Mouse (Mus musculus) forebrain, embryonic 11.5 days (tissue): Measurements from ENCODE around the gene Samd3. TPM values are rescaled to one million over a fixed set of nuclear protein-coding genes. Genes with fewer than 3 reads are reported as not detected.

ENCODE experiments used
- ATAC-seq: fragments of 200-750 bp; cut with Nextera tagmentation; replicated peaks from 2 replicates; pipeline ENCODE4 v1.8.0; 2017; ENCODE audit warnings: moderate TSS enrichment; ENCODE audit not compliant: low FRiP score
- DNase-seq: peaks from one replicate; pipeline ENCODE4 v3.0.0-alpha.2; 2017; ENCODE audit warnings: low spot score
- H3K27ac ChIP-seq: fragments of 300-500 bp; sonication (generic); 2 replicates; pipeline ENCODE4 v1.5.1; 2014; ENCODE audit warnings: low read depth, low read length
- H3K27me3 ChIP-seq: fragments of 300-500 bp; sonication (generic); 2 replicates; pipeline ENCODE4 v1.6.1; 2014; ENCODE audit warnings: mild to moderate bottlenecking, low read length, mixed read lengths; ENCODE audit not compliant: control insufficient read depth, insufficient read depth
- H3K36me3 ChIP-seq: fragments of 300-500 bp; sonication (generic); 2 replicates; pipeline ENCODE4 v1.6.1; 2014; ENCODE audit warnings: mild to moderate bottlenecking, low read length, moderate library complexity, mixed read lengths; ENCODE audit not compliant: control insufficient read depth, insufficient read depth
- H3K4me1 ChIP-seq: fragments of 300-500 bp; sonication (generic); replicated peaks from 2 replicates; pipeline ENCODE4 v1.6.1; 2014; ENCODE audit warnings: low read length, mixed read lengths; ENCODE audit not compliant: control insufficient read depth, insufficient read depth
- H3K4me2 ChIP-seq: fragments of 300-500 bp; sonication (generic); 2 replicates; pipeline ENCODE4 v1.6.1; 2014; ENCODE audit warnings: low read depth, mild to moderate bottlenecking, low read length, moderate library complexity, mixed read lengths; ENCODE audit not compliant: severe bottlenecking
- H3K4me3 ChIP-seq: fragments of 300-500 bp; sonication (generic); 2 replicates; pipeline ENCODE4 v1.5.1; 2014; ENCODE audit warnings: low read depth, low read length
- H3K9ac ChIP-seq: fragments of 300-500 bp; sonication (generic); 2 replicates; pipeline ENCODE4 v1.6.1; 2014; ENCODE audit warnings: low read length
- H3K9me3 ChIP-seq: fragments of 300-500 bp; sonication (generic); 2 replicates; pipeline ENCODE4 v1.6.1; 2016; ENCODE audit warnings: low read length, mixed read lengths; ENCODE audit not compliant: control insufficient read depth
- WGBS: fragments of 180-500 bp; shearing (Covaris S2); extraction: QIAGEN DNeasy Blood & Tissue Kit; methylation state at CpG from one replicate; pipeline ENCODE4 v1.1.7; 2014; 5-methylcytosine and 5-hydroxymethylcytosine counted together
- polyA plus RNA-seq: library from polyadenylated mRNA; unstranded; fragments of >200 nt; fragmentation: Nextera tagmentation; extraction: Ambion mirVana; gene quantifications from 2 replicates; pipeline ENCODE4 v1.2.1, GENCODE M21; 2014

Gene Samd3
- polyA plus RNA-seq, 1 experiment from 2014 or later: 22.5 TPM

- Histone ChIP-seq H3K4me3 (no peak overlapping the region), H3K27ac (no peak overlapping the region), H3K36me3 (no peaks in the 10 kb centered on the region), H3K9me3 (no peaks in the 10 kb centered on the region), H3K27me3 (no peaks in the 10 kb centered on the region), H3K4me2 (no peak overlapping the region), H3K4me1 (no peaks in the 10 kb centered on the region), H3K9ac (no peak overlapping the region)
- 89% methylated on average over 3 of the region's 3 CpGs for WGBS
- ATAC-seq (no peak), DNase-seq (no peak)
Measured at GRCm38 (mm10) chr10:26232071-26232653, 2.7 kb downstream of the Samd3 start.

- WGBS: 57% methylated on average over 4 of the region's 4 CpGs
Measured at GRCm38 (mm10) chr10:26238559-26238958, 9.1 kb downstream of the Samd3 start.

GRCm38 (mm10) chr10:26239090-26239489 lies 9.6 kb downstream of the Samd3 start:
- Histone ChIP-seq H3K36me3 (no peaks in the 10 kb centered on the region), H3K9ac (no peak overlapping the region), H3K9me3 (no peaks in the 10 kb centered on the region), H3K27me3 (no peaks in the 10 kb centered on the region), H3K4me3 (no peak overlapping the region), H3K4me2 (no peak overlapping the region), H3K4me1 (no peaks in the 10 kb centered on the region), H3K27ac (no peak overlapping the region)
- DNase-seq (no peak), ATAC-seq (no peak)
- 78% methylated on average over 1 of the region's 1 CpGs for WGBS

More at GRCm38 (mm10) chr10:26238559-26238958, 9.1 kb downstream of the Samd3 start:
- H3K9ac ChIP-seq: no peak overlapping the region
- H3K4me3 ChIP-seq: no peak overlapping the region
- no peaks in the 10 kb centered on the region for H3K27me3 ChIP-seq
- ATAC-seq (no peak), DNase-seq (no peak)
- H3K36me3 ChIP-seq: no peaks in the 10 kb centered on the region
- H3K27ac ChIP-seq: no peak overlapping the region
- H3K4me2 ChIP-seq: no peak overlapping the region
- H3K9me3 ChIP-seq: no peaks in the 10 kb centered on the region
- no peaks in the 10 kb centered on the region for H3K4me1 ChIP-seq

- Histone ChIP-seq H3K4me2 (no peak overlapping the region), H3K4me3 (no peak overlapping the region), H3K27ac (no peak overlapping the region), H3K36me3 (no peaks in the 10 kb centered on the region), H3K27me3 (no peaks in the 10 kb centered on the region), H3K9ac (no peak overlapping the region), H3K9me3 (no peaks in the 10 kb centered on the region), H3K4me1 (no peaks in the 10 kb centered on the region)
- no peak for ATAC-seq
- WGBS: 84% methylated on average over 3 of the region's 3 CpGs
- no peak for DNase-seq
Measured at GRCm38 (mm10) chr10:26243203-26243602, 13.7 kb downstream of the Samd3 start.

GRCm38 (mm10) chr10:26244466-26244865 lies 15.0 kb downstream of the Samd3 start:
- H3K27me3 ChIP-seq: no peaks in the 10 kb centered on the region
- H3K9me3 ChIP-seq: no peaks in the 10 kb centered on the region
- ATAC-seq (no peak), DNase-seq (no peak)
- H3K4me1 ChIP-seq: no peaks in the 10 kb centered on the region
- WGBS: 91% methylated on average over 6 of the region's 6 CpGs
- H3K36me3 ChIP-seq: no peaks in the 10 kb centered on the region
- no peak overlapping the region for H3K4me3 ChIP-seq
- H3K4me2 ChIP-seq: no peak overlapping the region
- no peak overlapping the region for H3K9ac ChIP-seq
- H3K27ac ChIP-seq: no peak overlapping the region

GRCm38 (mm10) chr10:26249426-26250165 lies 20.1 kb downstream of the Samd3 start:
- H3K4me1 ChIP-seq: no peaks in the 10 kb centered on the region
- 91% methylated on average over 7 of the region's 7 CpGs for WGBS
- ATAC-seq: no peak

GRCm38 (mm10) chr10:26259908-26260307 lies 30.4 kb downstream of the Samd3 start:
- DNase-seq: no peak
- Histone ChIP-seq H3K36me3 (no peaks in the 10 kb centered on the region), H3K9me3 (no peaks in the 10 kb centered on the region), H3K4me3 (no peak overlapping the region), H3K27ac (no peak overlapping the region), H3K9ac (no peak overlapping the region), H3K27me3 (no peaks in the 10 kb centered on the region), H3K4me1 (no peaks in the 10 kb centered on the region), H3K4me2 (no peak overlapping the region)
- WGBS: 81% methylated on average over 4 of the region's 4 CpGs
- no peak for ATAC-seq

More at GRCm38 (mm10) chr10:26249426-26250165, 20.1 kb downstream of the Samd3 start:
- no peaks in the 10 kb centered on the region for H3K27me3 ChIP-seq
- H3K9ac ChIP-seq: no peak overlapping the region
- H3K36me3 ChIP-seq: no peaks in the 10 kb centered on the region
- DNase-seq: no peak
- H3K27ac ChIP-seq: no peak overlapping the region
- no peak overlapping the region for H3K4me2 ChIP-seq
- no peak overlapping the region for H3K4me3 ChIP-seq
- H3K9me3 ChIP-seq: no peaks in the 10 kb centered on the region

GRCm38 (mm10) chr10:26263744-26264459 lies 34.4 kb downstream of the Samd3 start:
- Histone ChIP-seq H3K9me3 (no peaks in the 10 kb centered on the region; the same call in 1 of the 2 replicates), H3K27me3 (no peaks in the 10 kb centered on the region), H3K4me1 (no peaks in the 10 kb centered on the region), H3K9ac (no peak overlapping the region), H3K4me2 (no peak overlapping the region), H3K27ac (no peak overlapping the region), H3K4me3 (no peak overlapping the region), H3K36me3 (no peaks in the 10 kb centered on the region)
- ATAC-seq: no peak
- DNase-seq: no peak
- WGBS: 89% methylated on average over 3 of the region's 3 CpGs
